Mouse (Mus musculus) hindbrain, embryonic 15.5 days (tissue): ENCODE data around the gene Gm29666. TPM values are rescaled to one million over a fixed set of nuclear protein-coding genes. Genes with fewer than 3 reads are reported as not detected.

Experiments
- microRNA-seq: library from miRNA; unstranded; fragments of <30 nt; microRNA quantifications from one replicate; pipeline ENCODE4, GENCODE M21; 2016
- polyA plus RNA-seq: library from polyadenylated mRNA; unstranded; fragments of >200 nt; fragmentation: Nextera tagmentation; extraction: Ambion mirVana; gene quantifications from 2 replicates; pipeline ENCODE4 v1.2.1, GENCODE M21; 2015

Gene Gm29666
- polyA plus RNA-seq, 1 experiment from 2014 or later, result 1.0 TPM

Small RNA genes lying within 50 kb of the gene (microRNA-seq; reads per million reads assigned to microRNA genes)
- gene Mir1249, result 53.0 reads per million, percentile 43 among the genes with 10 or more reads in this experiment

Other genes with a start within 250 kb of the Gm29666 start
- 0.75 and 0.92 TPM in 2 replicates for gene Arhgap8, start 200.0 kb downstream of the Gm29666 start, polyA plus RNA-seq
- 4.0 and 4.4 TPM in 2 replicates for gene Phf21b, start 64.0 kb downstream of the Gm29666 start, polyA plus RNA-seq
- gene Nup50, start 3.4 kb upstream of the Gm29666 start, polyA plus RNA-seq, result 25.2 and 25.5 TPM in 2 replicates
- gene 5031439G07Rik, start 68.5 kb upstream of the Gm29666 start, polyA plus RNA-seq, result 39.3 and 43.6 TPM in 2 replicates
- 0.91 and 1.6 TPM in 2 replicates for gene Upk3a, start 97.1 kb upstream of the Gm29666 start, polyA plus RNA-seq
- 30.1 and 30.8 TPM in 2 replicates for gene Fam118a, start 108.9 kb upstream of the Gm29666 start, polyA plus RNA-seq
- 0.08 and 0.21 TPM in 2 replicates for gene Smc1b, start 211.9 kb upstream of the Gm29666 start, polyA plus RNA-seq
- gene Ribc2, start 212.0 kb upstream of the Gm29666 start, polyA plus RNA-seq, result 0.69 and 1.5 TPM in 2 replicates